Mouse (Mus musculus): ENCODE measurements at regions not wholly inside any gene's neighbourhood (a gene's known extent, or its start where the extent isn't known, plus 50 kb on each side); places are given as distances from the start of the nearest gene placed in this dataset.

GRCm38 (mm10) chr7:68472800-68473199, 199.2 kb downstream of the Fam169b start:
- TF ChIP-seq POLR2A (IDR thresholded peaks at IDR 0.05; ENCODE audit: borderline replicate concordance, extremely low read depth, low read depth, low read length): no peak
- TF ChIP-seq CTCF (IDR thresholded peaks at IDR 0.05; ENCODE audit: insufficient read depth, low read length): no peak
